Comparison of ENCODE assay signal across 17 mouse cellular contexts in the genomic region with DNA sequence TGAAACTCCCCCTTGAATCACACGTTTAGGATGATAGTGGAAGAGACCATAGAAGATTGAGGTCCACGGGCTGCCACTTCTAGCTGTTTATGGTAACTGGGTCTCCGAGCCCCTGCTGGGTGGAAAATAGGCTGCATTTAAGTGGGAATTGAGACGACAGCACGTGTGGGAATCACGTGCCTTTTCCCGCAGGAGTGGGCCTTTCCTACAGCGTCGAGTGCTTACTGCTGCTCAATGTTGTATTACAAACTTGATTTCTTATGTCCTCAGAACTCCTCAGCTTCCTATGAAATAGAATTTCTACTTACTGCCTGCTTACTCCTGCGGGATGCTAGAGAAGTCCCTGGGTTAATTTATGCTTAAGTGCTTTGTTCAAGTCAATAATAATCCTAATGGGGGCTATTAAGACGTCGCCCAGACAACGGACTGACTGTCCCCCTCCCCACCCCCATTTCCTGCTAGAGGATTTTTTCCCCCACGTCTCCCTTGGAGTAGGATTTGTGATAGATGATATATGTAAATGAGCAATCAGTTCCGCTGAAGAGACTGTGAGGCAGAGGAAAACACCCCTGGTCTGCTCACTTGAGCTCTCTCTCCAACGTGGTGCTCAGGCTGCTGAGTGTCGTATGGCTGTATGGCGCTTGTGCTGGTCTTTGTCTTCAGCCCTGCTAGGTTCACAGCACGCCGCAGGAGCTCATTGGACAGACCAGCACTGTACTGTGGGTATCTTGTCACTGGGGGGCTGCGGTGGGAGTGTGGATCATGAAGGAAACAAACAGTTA. TPM values are rescaled to one million over a fixed set of nuclear protein-coding genes. Genes with fewer than 3 reads are reported as not detected.
DNase-seq lines count a peak whose midpoint lies in the region; ATAC-seq and TF ChIP-seq lines count a peak whose summit lies in the region.
"Had no signal": no experiment of that assay in that cellular context is flagged by ENCODE, and none has a peak within 500 bp of the region (broad histone marks: within the 10 kb centered on the region; RNA-seq: fewer than 3 reads in every experiment).

No protein-coding gene starts in this region.

- no peak overlapping the region for H3K4me3 ChIP-seq in kidney, embryonic 15.5 days (replicated peaks)
- H3K4me3 ChIP-seq in kidney, adult 2 months (ENCODE audit: insufficient read depth, low read depth, low read length): no peak overlapping the region
- no peak overlapping the region for H3K4me3 ChIP-seq in embryonic facial prominence, embryonic 13.5 days
- H3K4me3 ChIP-seq in hindbrain, embryonic 15.5 days: no peak overlapping the region
- H3K4me3 ChIP-seq in neural tube, embryonic 13.5 days: no peak overlapping the region
- H3K4me3 ChIP-seq: heart, adult 2 months; limb, embryonic 13.5 days; stomach, embryonic 15.5 days had no signal

- no peak for TF ChIP-seq POLR2A in kidney, adult 2 months (IDR thresholded peaks at IDR 0.05; ENCODE audit: low read depth, low read length)

- peak; percentile 38; the same call in 1 of the 2 replicates for ATAC-seq in kidney, embryonic 15.5 days (replicated peaks; ENCODE audit: low FRiP score)
- no peak for ATAC-seq in embryonic facial prominence, embryonic 13.5 days (ENCODE audit: insufficient number of reproducible peaks, insufficient read depth, low FRiP score, low TSS enrichment, low read depth)
- ATAC-seq in hindbrain, embryonic 15.5 days (ENCODE audit: low FRiP score, low read depth): peak; percentile 82
- ATAC-seq in neural tube, embryonic 13.5 days (ENCODE audit: low read depth): peak; percentile 96
- ATAC-seq: Patski had no signal

- no peak overlapping the region for H3K4me2 ChIP-seq in kidney, embryonic 15.5 days
- H3K4me2 ChIP-seq in embryonic facial prominence, embryonic 13.5 days: 0 out of 2 replicates have a peak overlapping the region, but pooled peaks have one; percentile 16
- peak overlapping the region; percentile 45 for H3K4me2 ChIP-seq in hindbrain, embryonic 15.5 days
- H3K4me2 ChIP-seq in neural tube, embryonic 13.5 days: peak overlapping the region; percentile 41
- H3K4me2 ChIP-seq: limb, embryonic 13.5 days; stomach, embryonic 15.5 days had no signal

- WGBS in kidney, embryonic 15.5 days: 44% methylated on average over 21 of the region's 21 CpGs
- WGBS in kidney, adult 2 months: 58% methylated on average over 21 of the region's 21 CpGs
- 53% methylated on average over 21 of the region's 21 CpGs for WGBS in embryonic facial prominence, embryonic 13.5 days
- WGBS in hindbrain, embryonic 15.5 days: 15% methylated on average over 21 of the region's 21 CpGs
- WGBS in neural tube, embryonic 13.5 days: 11% methylated on average over 21 of the region's 21 CpGs

- TF ChIP-seq CTCF in kidney, adult 2 months (conservative IDR thresholded peaks at IDR 0.05; ENCODE audit: insufficient read depth, insufficient read length, low read depth, low read length): no peak

- DNase-seq in kidney, adult 2 months: no peak
- no peak for DNase-seq in heart, adult 11 months
- DNase-seq in layer of hippocampus, adult 18-20 months (ENCODE audit: low spot score in 2 of 2): no peak
- no peak for DNase-seq in thymus, postnatal 14 days
- DNase-seq: adrenal gland, postnatal 36 days; cerebellum, adult 9-11 months; heart, adult 2 months; kidney, adult 8-10 months had no signal

- H3K9me3 ChIP-seq in kidney, embryonic 15.5 days (replicated peaks): no peaks in the 10 kb centered on the region
- H3K9me3 ChIP-seq in embryonic facial prominence, embryonic 13.5 days: no peaks in the 10 kb centered on the region
- H3K9me3 ChIP-seq in hindbrain, embryonic 15.5 days: no peaks in the 10 kb centered on the region
- no peaks in the 10 kb centered on the region for H3K9me3 ChIP-seq in neural tube, embryonic 13.5 days
- H3K9me3 ChIP-seq: limb, embryonic 13.5 days; stomach, embryonic 15.5 days had no signal

- no peak overlapping the region for H3K27ac ChIP-seq in kidney, embryonic 15.5 days
- H3K27ac ChIP-seq in kidney, adult 2 months (ENCODE audit: insufficient read depth, low read depth, low read length): no peak overlapping the region
- H3K27ac ChIP-seq in embryonic facial prominence, embryonic 13.5 days: no peak overlapping the region
- peak overlapping the region; percentile 77 for H3K27ac ChIP-seq in hindbrain, embryonic 15.5 days (replicated peaks)
- H3K27ac ChIP-seq in neural tube, embryonic 13.5 days (replicated peaks): peak overlapping the region; percentile 93
- H3K27ac ChIP-seq: heart, adult 2 months; limb, embryonic 13.5 days; macrophage; stomach, embryonic 15.5 days had no signal

- no peak overlapping the region for H3K9ac ChIP-seq in kidney, embryonic 15.5 days
- H3K9ac ChIP-seq in embryonic facial prominence, embryonic 13.5 days: no peak overlapping the region
- H3K9ac ChIP-seq in hindbrain, embryonic 15.5 days: no peak overlapping the region
- peak overlapping the region; percentile 53; the same call in 1 of the 2 replicates for H3K9ac ChIP-seq in neural tube, embryonic 13.5 days
- H3K9ac ChIP-seq: limb, embryonic 13.5 days; stomach, embryonic 15.5 days had no signal

- no peaks in the 10 kb centered on the region for H3K36me3 ChIP-seq in kidney, embryonic 15.5 days
- no peaks in the 10 kb centered on the region for H3K36me3 ChIP-seq in kidney, adult 2 months (ENCODE audit: control insufficient read depth, insufficient read depth, low read length)
- H3K36me3 ChIP-seq in embryonic facial prominence, embryonic 13.5 days: no peaks in the 10 kb centered on the region
- H3K36me3 ChIP-seq in hindbrain, embryonic 15.5 days: no peaks in the 10 kb centered on the region
- no peaks in the 10 kb centered on the region for H3K36me3 ChIP-seq in neural tube, embryonic 13.5 days
- H3K36me3 ChIP-seq: limb, embryonic 13.5 days; stomach, embryonic 15.5 days had no signal

- no peaks in the 10 kb centered on the region for H3K27me3 ChIP-seq in kidney, embryonic 15.5 days
- no peaks in the 10 kb centered on the region for H3K27me3 ChIP-seq in kidney, adult 2 months (replicated peaks; ENCODE audit: control insufficient read depth, insufficient read depth, low read length)
- no peaks in the 10 kb centered on the region for H3K27me3 ChIP-seq in embryonic facial prominence, embryonic 13.5 days
- H3K27me3 ChIP-seq in hindbrain, embryonic 15.5 days: no peaks in the 10 kb centered on the region
- no peaks in the 10 kb centered on the region for H3K27me3 ChIP-seq in neural tube, embryonic 13.5 days
- H3K27me3 ChIP-seq: limb, embryonic 13.5 days; stomach, embryonic 15.5 days had no signal

- peaks cover 13% of the 10 kb centered on the region; the same call in 1 of the 2 replicates for H3K4me1 ChIP-seq in kidney, embryonic 15.5 days
- no peaks in the 10 kb centered on the region for H3K4me1 ChIP-seq in kidney, adult 2 months (ENCODE audit: control insufficient read depth, insufficient read depth, low read length)
- H3K4me1 ChIP-seq in embryonic facial prominence, embryonic 13.5 days: peaks cover 9% of the 10 kb centered on the region
- peaks cover 17% of the 10 kb centered on the region for H3K4me1 ChIP-seq in hindbrain, embryonic 15.5 days (replicated peaks)
- H3K4me1 ChIP-seq in neural tube, embryonic 13.5 days (replicated peaks): peaks cover 36% of the 10 kb centered on the region

RNA-seq across cellular contexts. Expression of a gene that starts 40.0 kb away (rescaled TPM):
- not detected in 2 replicates for polyA plus RNA-seq in kidney, embryonic 15.5 days (2015; fragmentation: Nextera tagmentation; extraction: Ambion mirVana)
- polyA plus RNA-seq in kidney, adult 2 months (2012; rRNA removed): not detected in 2 replicates
- polyA plus RNA-seq in embryonic facial prominence, embryonic 13.5 days (2015; fragmentation: Nextera tagmentation; extraction: Ambion mirVana): not detected in 2 replicates
- polyA plus RNA-seq in hindbrain, embryonic 15.5 days (2015; fragmentation: Nextera tagmentation; extraction: Ambion mirVana): not detected in 2 replicates
- polyA plus RNA-seq in neural tube, embryonic 13.5 days (2015; fragmentation: Nextera tagmentation; extraction: Ambion mirVana): not detected in 2 replicates
- not detected for total RNA-seq in layer of hippocampus, adult 18-20 months (2021)
- total RNA-seq: adrenal gland, postnatal 36 days; heart, adult 2 months had no signal
- polyA plus RNA-seq: C2C12; heart, adult 2 months; limb, embryonic 13.5 days; macrophage; Patski; stomach, embryonic 15.5 days had no signal

Comparison
In these comparisons a context has a peak if more than half of its experiments do, and no peak if none do; other contexts are left out.
1. H3K27ac ChIP-seq: peak in hindbrain, embryonic 15.5 days (single experiment) and neural tube, embryonic 13.5 days (single experiment); none in kidney, embryonic 15.5 days (single experiment), kidney, adult 2 months (single experiment) and embryonic facial prominence, embryonic 13.5 days (single experiment).